Mouse (Mus musculus): ENCODE results near the gene Pithd1. TPM values are rescaled to one million over a fixed set of nuclear protein-coding genes. Genes with fewer than 3 reads are reported as not detected.

The Pithd1 gene
- polyA plus RNA-seq, 1 experiment from 2014 or later = 59.8 TPM

- no peak overlapping the region for H3K4me2 ChIP-seq (replicated peaks)
- H3K36me3 ChIP-seq = peaks cover 59% of the 10 kb centered on the region
- H3K27ac ChIP-seq = no peak overlapping the region
- H3K9me3 ChIP-seq (replicated peaks) = no peaks in the 10 kb centered on the region
- 95% methylated on average over 16 of the region's 16 CpGs for WGBS
- ATAC-seq (ENCODE audit: low FRiP score) = no peak
- peaks cover 36% of the 10 kb centered on the region for H3K4me1 ChIP-seq
- H3K27me3 ChIP-seq = no peaks in the 10 kb centered on the region; the same call in 1 of the 2 replicates
- H3K9ac ChIP-seq = no peak overlapping the region
- H3K4me3 ChIP-seq = no peak overlapping the region
Measured at GRCm38 (mm10) chr4:135966283-135966682, 20.8 kb downstream of the Pithd1 start.

DNA sequence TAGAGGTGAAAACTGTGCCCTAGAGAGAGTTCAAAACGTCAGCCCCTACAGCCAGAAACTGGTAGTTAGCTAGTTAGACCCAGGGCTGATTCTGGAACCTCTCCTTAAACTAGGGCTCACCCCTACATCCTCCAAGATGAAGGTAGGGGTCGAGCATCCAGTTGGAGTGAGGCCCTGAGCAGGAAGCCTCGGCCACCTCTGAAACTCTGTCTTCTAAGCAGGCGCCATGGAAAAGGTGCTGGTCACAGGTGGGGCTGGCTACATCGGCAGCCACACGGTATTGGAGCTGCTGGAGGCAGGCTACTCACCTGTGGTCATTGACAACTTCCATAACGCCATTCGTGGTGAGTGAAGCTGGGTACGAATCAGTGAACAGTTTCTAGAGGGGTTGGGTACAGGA lies 22.0 kb downstream of the Pithd1 start:
- no peak overlapping the region for H3K4me2 ChIP-seq (replicated peaks)

GRCm38 (mm10) chr4:135964426-135964825 lies 22.6 kb downstream of the Pithd1 start:
- peaks cover 55% of the 10 kb centered on the region for H3K36me3 ChIP-seq
- H3K27ac ChIP-seq = no peak overlapping the region
- ATAC-seq (ENCODE audit: low FRiP score) = no peak
- no peaks in the 10 kb centered on the region; the same call in 1 of the 2 replicates for H3K27me3 ChIP-seq
- H3K9me3 ChIP-seq (replicated peaks) = no peaks in the 10 kb centered on the region
- peak overlapping the region; percentile 80 for H3K9ac ChIP-seq
- WGBS = 6% methylated on average over 12 of the region's 12 CpGs
- H3K4me3 ChIP-seq = peak overlapping the region; percentile 65
- peak overlapping the region; percentile 77 for H3K4me2 ChIP-seq (replicated peaks)
- peaks cover 25% of the 10 kb centered on the region for H3K4me1 ChIP-seq

More for the DNA sequence above, 22.0 kb downstream of the Pithd1 start:
- Histone ChIP-seq H3K4me3 (no peak overlapping the region), H3K9me3 (replicated peaks) (no peaks in the 10 kb centered on the region), H3K36me3 (peaks cover 55% of the 10 kb centered on the region), H3K27ac (no peak overlapping the region), H3K27me3 (no peaks in the 10 kb centered on the region; the same call in 1 of the 2 replicates), H3K4me1 (peaks cover 31% of the 10 kb centered on the region), H3K9ac (no peak overlapping the region)
- WGBS = 91% methylated on average over 9 of the region's 9 CpGs
- no peak for ATAC-seq (ENCODE audit: low FRiP score)

DNA sequence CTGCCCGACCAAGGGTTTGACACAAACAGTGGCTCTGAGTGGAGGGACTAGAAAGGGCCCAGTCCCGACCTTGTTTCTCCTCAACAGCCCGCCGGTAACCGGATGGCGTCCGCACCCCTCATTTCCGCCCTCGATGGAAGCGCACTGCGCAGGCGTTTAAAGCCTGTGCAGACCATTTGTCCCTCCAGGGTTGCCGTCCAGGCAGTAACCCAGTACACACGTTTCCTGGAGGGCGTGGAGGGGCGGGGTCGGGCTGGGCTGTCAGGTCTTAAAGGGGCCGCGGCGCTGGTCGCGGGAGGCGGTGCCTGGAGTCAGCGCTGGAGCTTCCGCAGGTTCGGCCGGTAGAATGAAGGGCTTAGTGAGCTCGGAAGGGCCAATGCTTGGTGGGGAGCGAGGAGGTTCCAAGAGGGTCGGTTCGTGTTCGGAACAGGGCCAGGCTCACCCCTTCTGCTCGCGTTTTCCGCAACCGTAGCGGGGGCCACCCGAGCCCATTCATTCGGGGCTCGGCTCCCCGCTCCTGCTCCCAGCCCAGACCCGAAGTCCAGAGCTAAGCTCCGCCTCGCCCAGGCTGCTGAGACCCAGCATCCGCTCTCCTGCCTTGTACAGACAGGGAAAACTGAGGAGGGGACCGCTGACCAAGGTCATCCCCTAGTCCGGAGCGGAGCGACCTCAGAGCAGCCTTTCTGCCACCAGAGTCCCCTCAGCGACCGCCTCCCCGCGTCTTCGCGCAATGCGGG lies 23.4 kb downstream of the Pithd1 start, which contains the start of gene Gale:
Gene Gale (plus strand): TSS at position 271 of the 737 bp plus-strand sequence.
- Histone ChIP-seq H3K9ac (peak within 1 kb of the TSS; percentile 80), H3K36me3 (peaks cover 55% of the 10 kb centered on the region), H3K9me3 (replicated peaks) (no peaks in the 10 kb centered on the region), H3K4me1 (peaks cover 20% of the 10 kb centered on the region), H3K4me3 (peak within 1 kb of the TSS; percentile 65), H3K27ac (peak within 1 kb of the TSS; percentile 90), H3K27me3 (no peaks in the 10 kb centered on the region; the same call in 1 of the 2 replicates), H3K4me2 (replicated peaks) (peak within 1 kb of the TSS; percentile 77)
- WGBS = under 1% methylated on average over 56 of the region's 56 CpGs
- peak; percentile 93 for ATAC-seq (ENCODE audit: low FRiP score)

- Histone ChIP-seq H3K36me3 (peaks cover 54% of the 10 kb centered on the region), H3K4me1 (peaks cover 18% of the 10 kb centered on the region), H3K9ac (peak overlapping the region; percentile 80), H3K4me3 (peak overlapping the region; percentile 65), H3K9me3 (replicated peaks) (no peaks in the 10 kb centered on the region), H3K27ac (peak overlapping the region; percentile 90), H3K27me3 (no peaks in the 10 kb centered on the region; the same call in 1 of the 2 replicates), H3K4me2 (replicated peaks) (peak overlapping the region; percentile 77)
- ATAC-seq (ENCODE audit: low FRiP score) = peak; percentile 24
- 7% methylated on average over 15 of the region's 15 CpGs for WGBS
Measured at GRCm38 (mm10) chr4:135962946-135963345, 24.1 kb downstream of the Pithd1 start.

DNA sequence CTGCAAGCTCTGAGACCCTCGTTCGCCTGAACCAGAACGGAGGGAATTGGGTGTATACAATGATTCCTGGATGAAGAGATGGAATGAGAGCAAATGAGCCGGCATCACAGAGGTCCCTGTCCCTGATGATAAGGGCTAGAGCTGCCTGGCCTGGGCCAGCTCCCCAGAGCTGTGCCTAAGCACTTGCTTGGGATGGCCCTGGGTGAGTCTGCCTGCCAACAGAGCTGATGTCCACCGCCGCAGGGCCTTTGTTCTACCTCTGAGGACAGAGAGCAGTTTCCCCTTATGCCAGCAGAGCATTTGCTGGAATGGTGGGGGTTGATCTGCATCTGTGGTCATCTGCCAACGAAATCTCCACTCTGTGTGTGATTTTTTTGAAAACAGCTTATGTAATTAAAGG lies 24.9 kb downstream of the Pithd1 start:
- H3K36me3 ChIP-seq = peaks cover 53% of the 10 kb centered on the region
- WGBS = 90% methylated on average over 7 of the region's 7 CpGs

DNA sequence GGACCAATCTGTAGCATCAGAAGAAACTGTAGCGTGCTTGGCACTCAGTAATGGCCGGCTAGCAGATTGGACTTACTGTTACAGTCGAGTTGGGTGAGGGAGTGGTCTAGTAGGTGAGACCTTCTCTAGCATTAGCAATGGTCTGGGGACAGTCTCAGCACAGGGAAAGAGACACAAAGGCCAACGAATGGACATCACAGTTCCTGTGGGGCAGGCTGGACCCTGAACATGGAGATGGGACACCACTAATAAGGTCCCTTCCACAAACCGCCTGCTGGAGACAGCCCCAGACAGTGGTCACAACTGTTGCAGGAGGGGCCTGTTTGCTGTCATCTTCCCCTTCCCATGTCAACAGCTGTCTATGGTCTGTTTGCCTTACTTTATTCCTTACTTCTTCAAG lies 25.4 kb downstream of the Pithd1 start:
- H3K4me2 ChIP-seq (replicated peaks) = no peak overlapping the region
- no peak overlapping the region for H3K4me3 ChIP-seq
- 90% methylated on average over 5 of the region's 5 CpGs for WGBS
- no peaks in the 10 kb centered on the region for H3K9me3 ChIP-seq (replicated peaks)
- peaks cover 18% of the 10 kb centered on the region for H3K4me1 ChIP-seq
- H3K27me3 ChIP-seq = no peaks in the 10 kb centered on the region; the same call in 1 of the 2 replicates
- H3K27ac ChIP-seq = no peak overlapping the region
- H3K36me3 ChIP-seq = peaks cover 48% of the 10 kb centered on the region
- no peak overlapping the region for H3K9ac ChIP-seq
- no peak for ATAC-seq (ENCODE audit: low FRiP score)

More for the DNA sequence above, 24.9 kb downstream of the Pithd1 start:
- Histone ChIP-seq H3K9me3 (replicated peaks) (no peaks in the 10 kb centered on the region), H3K27me3 (no peaks in the 10 kb centered on the region; the same call in 1 of the 2 replicates), H3K4me2 (replicated peaks) (no peak overlapping the region), H3K27ac (no peak overlapping the region), H3K4me1 (peaks cover 18% of the 10 kb centered on the region), H3K9ac (no peak overlapping the region), H3K4me3 (no peak overlapping the region)
- no peak for ATAC-seq (ENCODE audit: low FRiP score)

- peaks cover 43% of the 10 kb centered on the region for H3K36me3 ChIP-seq
- 27% methylated on average over 5 of the region's 5 CpGs for WGBS
- no peak for ATAC-seq (ENCODE audit: low FRiP score)
Measured at GRCm38 (mm10) chr4:135960717-135961116, 26.3 kb downstream of the Pithd1 start.

GRCm38 (mm10) chr4:135958354-135958753 lies 28.7 kb downstream of the Pithd1 start:
- 57% methylated on average over 8 of the region's 8 CpGs for WGBS
- Histone ChIP-seq H3K27me3 (no peaks in the 10 kb centered on the region), H3K9ac (no peak overlapping the region), H3K9me3 (replicated peaks) (no peaks in the 10 kb centered on the region), H3K36me3 (peaks cover 43% of the 10 kb centered on the region), H3K4me1 (peaks cover 6% of the 10 kb centered on the region), H3K4me3 (no peak overlapping the region), H3K27ac (no peak overlapping the region), H3K4me2 (replicated peaks) (no peak overlapping the region)
- ATAC-seq (ENCODE audit: low FRiP score) = no peak

More at GRCm38 (mm10) chr4:135960717-135961116, 26.3 kb downstream of the Pithd1 start:
- peaks cover 18% of the 10 kb centered on the region for H3K4me1 ChIP-seq
- no peaks in the 10 kb centered on the region for H3K9me3 ChIP-seq (replicated peaks)
- no peak overlapping the region for H3K4me3 ChIP-seq
- H3K4me2 ChIP-seq (replicated peaks) = no peak overlapping the region
- H3K27me3 ChIP-seq = no peaks in the 10 kb centered on the region
- H3K9ac ChIP-seq = no peak overlapping the region
- H3K27ac ChIP-seq = no peak overlapping the region

GRCm38 (mm10) chr4:135955886-135956285 lies 31.2 kb downstream of the Pithd1 start:
- Histone ChIP-seq H3K4me3 (no peak overlapping the region), H3K27me3 (no peaks in the 10 kb centered on the region), H3K36me3 (peaks cover 57% of the 10 kb centered on the region), H3K9me3 (replicated peaks) (no peaks in the 10 kb centered on the region), H3K9ac (no peak overlapping the region), H3K4me2 (replicated peaks) (no peak overlapping the region), H3K27ac (no peak overlapping the region), H3K4me1 (no peaks in the 10 kb centered on the region)
- 85% methylated on average over 6 of the region's 9 CpGs for WGBS
- no peak for ATAC-seq (ENCODE audit: low FRiP score)

GRCm38 (mm10) chr4:135954241-135954640 lies 32.8 kb downstream of the Pithd1 start:
- no peak overlapping the region for H3K4me2 ChIP-seq (replicated peaks)
- H3K27ac ChIP-seq = no peak overlapping the region
- ATAC-seq (ENCODE audit: low FRiP score) = no peak
- H3K36me3 ChIP-seq = peaks cover 49% of the 10 kb centered on the region
- H3K9me3 ChIP-seq (replicated peaks) = no peaks in the 10 kb centered on the region
- 12% methylated on average over 2 of the region's 2 CpGs for WGBS
- no peaks in the 10 kb centered on the region for H3K27me3 ChIP-seq
- no peaks in the 10 kb centered on the region; the same call in 1 of the 2 replicates for H3K4me1 ChIP-seq
- no peak overlapping the region for H3K4me3 ChIP-seq
- H3K9ac ChIP-seq = no peak overlapping the region

DNA sequence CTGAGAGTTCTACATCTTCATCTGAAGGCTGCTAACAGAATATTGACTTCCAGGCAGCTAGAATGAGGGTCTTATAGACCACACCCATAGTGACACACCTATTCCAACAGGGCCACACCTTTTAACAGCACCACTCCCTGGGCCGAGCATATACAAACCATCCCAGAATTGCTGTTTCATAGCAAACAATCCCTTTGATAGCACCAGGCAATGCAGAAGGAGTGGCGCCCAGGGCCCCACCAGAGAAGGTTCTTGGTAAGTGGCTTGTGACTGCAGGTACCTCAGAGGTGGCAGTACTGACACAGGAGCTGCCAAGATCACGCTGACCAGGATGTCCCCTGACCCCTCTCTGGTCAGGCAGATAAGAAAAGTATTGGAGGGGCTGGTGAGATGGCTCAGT lies 33.9 kb downstream of the Pithd1 start:
- Histone ChIP-seq H3K4me2 (replicated peaks) (no peak overlapping the region), H3K36me3 (peaks cover 39% of the 10 kb centered on the region), H3K4me1 (no peaks in the 10 kb centered on the region; the same call in 1 of the 2 replicates), H3K9ac (no peak overlapping the region), H3K4me3 (no peak overlapping the region), H3K27ac (no peak overlapping the region), H3K27me3 (no peaks in the 10 kb centered on the region), H3K9me3 (replicated peaks) (no peaks in the 10 kb centered on the region)
- no peak for ATAC-seq (ENCODE audit: low FRiP score)
- 89% methylated on average over 3 of the region's 3 CpGs for WGBS

Data from hindbrain, embryonic 12.5 days (tissue).